Mouse (Mus musculus) kidney, adult 2 months (tissue): ENCODE measurements at regions not wholly inside any gene's neighbourhood (a gene's known extent, or its start where the extent isn't known, plus 50 kb on each side); places are given as distances from the start of the nearest gene placed in this dataset.

ENCODE experiments used
- DNase-seq: peaks from one replicate; pipeline ENCODE4 v3.0.0; 2021
- H3K27ac ChIP-seq: fragments of 200-500 bp; 2 replicates; pipeline ENCODE4 v1.5.1; 2012; ENCODE audit warnings: low read depth, low read length, control low read depth, inconsistent platforms; ENCODE audit not compliant: insufficient read depth
- H3K27me3 ChIP-seq: fragments of 200-500 bp; replicated peaks from 2 replicates; pipeline ENCODE4 v1.6.1; 2012; ENCODE audit warnings: mild to moderate bottlenecking, moderate library complexity, low read length, inconsistent platforms; ENCODE audit not compliant: control insufficient read depth, insufficient read depth
- H3K36me3 ChIP-seq: fragments of 200-500 bp; 2 replicates; pipeline ENCODE4 v1.6.1; 2012; ENCODE audit warnings: mild to moderate bottlenecking, moderate library complexity, low read length, inconsistent platforms; ENCODE audit not compliant: control insufficient read depth, insufficient read depth
- H3K4me1 ChIP-seq: fragments of 200-500 bp; 2 replicates; pipeline ENCODE4 v1.6.1; 2011; ENCODE audit warnings: low read length; ENCODE audit not compliant: control insufficient read depth, insufficient read depth
- H3K4me3 ChIP-seq: fragments of 200-500 bp; 2 replicates; pipeline ENCODE4 v1.5.1; 2011; ENCODE audit warnings: mild to moderate bottlenecking, low read depth, low read length, control low read depth; ENCODE audit not compliant: insufficient read depth
- CTCF ChIP-seq: fragments of 200-500 bp; conservative IDR thresholded peaks from 2 replicates; pipeline ENCODE4 v1.5.1; 2011; ENCODE audit warnings: low read depth, mild to moderate bottlenecking, control low read depth, low read length, moderate library complexity, mixed read lengths; ENCODE audit not compliant: insufficient read depth, insufficient read length
- POLR2A ChIP-seq: fragments of 200-500 bp; IDR thresholded peaks from one replicate; pipeline ENCODE4 v1.6.1; 2011; ENCODE audit warnings: low read depth, low read length, control low read depth
- WGBS: fragments of 180-500 bp; shearing (Covaris S2); methylation state at CpG from one replicate; pipeline ENCODE4 v1.1.7; 2018; 5-methylcytosine and 5-hydroxymethylcytosine counted together

DNA sequence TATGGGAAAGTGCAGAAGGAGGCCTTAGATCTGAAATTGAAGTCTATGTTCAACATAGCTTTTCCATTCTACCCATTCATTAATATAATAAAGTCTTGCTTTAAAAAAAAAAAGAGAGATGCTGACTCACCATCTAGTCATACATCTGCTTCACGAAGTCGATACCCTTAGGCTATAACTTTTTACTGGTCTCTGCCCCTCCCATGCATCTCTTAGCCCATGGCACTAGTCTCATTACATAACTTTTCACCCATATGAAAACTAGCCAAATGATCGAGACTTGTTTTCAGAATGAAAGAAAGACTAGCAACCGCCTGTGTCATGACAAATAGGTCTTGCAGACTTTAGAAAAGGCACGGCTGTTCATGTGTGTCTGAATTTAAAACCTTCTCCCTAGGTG lies 116.6 kb upstream of the Gdnf start:
- TF ChIP-seq CTCF (no peak), POLR2A (no peak)
- 81% methylated on average over 5 of the region's 5 CpGs for WGBS
- Histone ChIP-seq H3K27ac (no peak overlapping the region), H3K27me3 (no peaks in the 10 kb centered on the region), H3K4me3 (no peak overlapping the region), H3K4me1 (no peaks in the 10 kb centered on the region), H3K36me3 (no peaks in the 10 kb centered on the region)
- no peak for DNase-seq

DNA sequence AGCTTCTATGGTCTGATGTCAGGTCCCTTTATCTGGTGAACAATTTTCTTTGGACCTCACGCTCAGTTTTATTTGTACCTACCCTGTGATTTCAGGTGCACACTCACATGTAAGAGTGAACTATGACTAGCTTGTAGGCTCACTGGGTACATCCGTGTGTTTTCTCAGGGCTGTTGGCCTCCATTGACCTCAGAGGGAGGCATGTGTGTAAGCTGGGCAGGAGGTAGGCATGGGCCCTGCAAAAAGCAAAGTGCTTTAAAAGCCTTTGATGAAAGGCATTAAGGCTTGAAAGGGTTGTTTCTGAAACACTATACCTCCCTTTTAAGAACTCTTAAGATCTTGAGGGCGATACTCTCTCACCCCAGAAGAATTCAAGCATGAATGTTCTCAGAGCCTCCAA lies 112.9 kb upstream of the Gdnf start:
- no peaks in the 10 kb centered on the region for H3K36me3 ChIP-seq
- no peak for DNase-seq
- no peaks in the 10 kb centered on the region for H3K4me1 ChIP-seq
- WGBS = 39% methylated on average over 3 of the region's 3 CpGs
- H3K27ac ChIP-seq = no peak overlapping the region
- no peak for TF ChIP-seq CTCF
- no peak for TF ChIP-seq POLR2A
- no peak overlapping the region for H3K4me3 ChIP-seq
- H3K27me3 ChIP-seq = no peaks in the 10 kb centered on the region

GRCm38 (mm10) chr15:7708836-7709235 lies 101.8 kb upstream of the Gdnf start:
- H3K4me1 ChIP-seq = no peaks in the 10 kb centered on the region
- no peaks in the 10 kb centered on the region for H3K36me3 ChIP-seq
- no peak overlapping the region for H3K27ac ChIP-seq
- H3K4me3 ChIP-seq = no peak overlapping the region
- TF ChIP-seq CTCF (no peak), POLR2A (no peak)
- 85% methylated on average over 5 of the region's 5 CpGs for WGBS
- no peak for DNase-seq
- no peaks in the 10 kb centered on the region for H3K27me3 ChIP-seq

DNA sequence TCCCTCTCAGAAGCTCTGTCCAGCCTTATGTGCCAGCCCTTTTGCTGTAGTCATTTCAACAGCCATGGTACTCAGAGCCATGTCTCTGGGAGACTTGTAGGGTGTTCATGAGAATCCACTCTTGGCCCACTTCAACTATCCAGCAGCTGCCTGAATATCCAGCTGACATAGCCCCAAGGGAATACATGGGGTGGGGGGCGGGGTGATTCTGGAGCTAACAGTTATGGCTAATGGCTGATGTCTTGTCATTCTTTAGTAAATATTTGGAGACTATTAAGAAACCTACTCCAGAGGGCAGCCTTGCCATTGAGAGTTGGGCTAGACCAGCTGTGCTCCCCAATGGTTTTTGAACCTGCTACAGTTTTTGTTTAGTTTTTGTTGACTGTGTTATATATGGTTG lies 96.0 kb upstream of the Gdnf start:
- H3K4me1 ChIP-seq = no peaks in the 10 kb centered on the region
- DNase-seq = no peak
- H3K27ac ChIP-seq = no peak overlapping the region
- H3K27me3 ChIP-seq = no peaks in the 10 kb centered on the region
- no peaks in the 10 kb centered on the region for H3K36me3 ChIP-seq
- 88% methylated on average over 1 of the region's 1 CpGs for whole genome bisulfite sequencing
- H3K4me3 ChIP-seq = no peak overlapping the region
- TF ChIP-seq CTCF (no peak), POLR2A (no peak)

DNA sequence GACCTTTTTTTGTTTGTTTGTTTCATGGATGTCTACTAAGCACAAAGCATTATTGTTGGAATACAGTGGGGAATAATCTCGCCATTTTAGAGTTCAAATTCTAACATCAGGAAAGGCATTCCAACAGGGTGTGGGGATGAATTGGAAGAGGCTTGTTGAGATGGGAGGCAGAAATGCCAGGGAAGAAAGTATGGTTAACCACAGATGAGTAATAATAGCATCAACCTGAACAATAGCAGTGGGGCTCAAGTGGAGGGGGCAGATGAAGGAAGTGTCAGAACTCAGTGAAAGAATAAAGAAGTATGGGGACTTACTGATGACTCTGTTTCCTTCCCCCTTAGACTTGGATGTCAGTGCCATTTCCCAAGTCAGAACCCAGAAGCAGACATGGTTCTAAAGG lies 94.5 kb upstream of the Gdnf start:
- no peak overlapping the region for H3K4me3 ChIP-seq
- DNase-seq = no peak
- H3K36me3 ChIP-seq = no peaks in the 10 kb centered on the region
- no peak for TF ChIP-seq POLR2A
- TF ChIP-seq CTCF = no peak
- no peak overlapping the region for H3K27ac ChIP-seq
- no peaks in the 10 kb centered on the region for H3K27me3 ChIP-seq
- no peaks in the 10 kb centered on the region for H3K4me1 ChIP-seq
- 76% methylated on average over 1 of the region's 1 CpGs for WGBS

DNA sequence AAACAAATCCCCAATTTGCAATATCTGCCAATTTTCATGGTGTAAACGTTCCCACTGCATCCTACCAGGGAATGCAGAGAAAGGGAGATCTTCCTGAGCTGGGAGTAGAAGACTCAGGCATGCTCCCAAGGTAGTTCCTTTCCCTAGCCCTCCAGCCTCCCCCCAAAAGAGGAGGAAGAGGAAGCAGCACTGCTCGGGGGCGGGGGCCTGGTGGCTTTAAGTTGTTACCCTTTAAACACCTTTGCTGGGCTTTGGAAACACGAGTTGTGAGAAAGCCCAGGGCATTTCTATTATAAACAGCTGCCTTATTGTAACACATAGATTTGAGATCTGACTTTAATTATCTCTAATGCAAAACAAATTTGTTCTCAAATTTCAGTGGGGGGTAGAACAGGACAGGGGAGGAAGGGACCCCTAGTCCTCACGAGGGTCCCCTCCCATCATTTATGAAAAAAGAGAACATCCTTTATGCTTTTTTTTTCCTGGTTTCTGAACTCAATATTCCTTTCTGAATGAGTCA lies 87.4 kb upstream of the Gdnf start:
- no peaks in the 10 kb centered on the region for H3K36me3 ChIP-seq
- 31% methylated on average over 5 of the region's 5 CpGs for WGBS

DNA sequence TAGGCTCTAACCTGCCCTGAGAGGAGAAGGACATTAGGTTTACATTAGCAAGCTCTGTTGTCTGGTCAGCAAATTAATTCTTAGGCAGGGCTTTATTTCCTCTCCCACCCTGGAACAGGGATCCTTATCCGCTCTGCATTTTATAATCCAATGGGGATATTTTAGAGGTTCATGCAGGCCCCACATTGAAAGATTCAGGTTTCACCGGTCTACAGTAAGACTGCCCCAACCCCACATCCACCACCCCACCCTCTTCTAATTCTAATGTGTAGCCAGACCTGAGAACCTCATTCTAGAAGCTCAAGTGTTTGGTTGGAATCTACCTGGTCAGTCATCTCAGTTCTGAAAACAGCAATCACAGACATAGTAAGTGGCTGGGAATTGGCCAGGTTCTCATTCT lies 86.9 kb upstream of the Gdnf start:
- Histone ChIP-seq H3K36me3 (no peaks in the 10 kb centered on the region), H3K27ac (no peak overlapping the region), H3K27me3 (no peaks in the 10 kb centered on the region), H3K4me1 (no peaks in the 10 kb centered on the region), H3K4me3 (no peak overlapping the region)
- 86% methylated on average over 2 of the region's 2 CpGs for WGBS
- DNase-seq = no peak
- TF ChIP-seq POLR2A (no peak), CTCF (no peak)

More for the DNA sequence above, 87.4 kb upstream of the Gdnf start:
- H3K4me1 ChIP-seq = no peaks in the 10 kb centered on the region
- H3K27me3 ChIP-seq = no peaks in the 10 kb centered on the region
- DNase-seq = no peak
- TF ChIP-seq POLR2A (no peak), CTCF (no peak)
- H3K27ac ChIP-seq = no peak overlapping the region
- H3K4me3 ChIP-seq = no peak overlapping the region

DNA sequence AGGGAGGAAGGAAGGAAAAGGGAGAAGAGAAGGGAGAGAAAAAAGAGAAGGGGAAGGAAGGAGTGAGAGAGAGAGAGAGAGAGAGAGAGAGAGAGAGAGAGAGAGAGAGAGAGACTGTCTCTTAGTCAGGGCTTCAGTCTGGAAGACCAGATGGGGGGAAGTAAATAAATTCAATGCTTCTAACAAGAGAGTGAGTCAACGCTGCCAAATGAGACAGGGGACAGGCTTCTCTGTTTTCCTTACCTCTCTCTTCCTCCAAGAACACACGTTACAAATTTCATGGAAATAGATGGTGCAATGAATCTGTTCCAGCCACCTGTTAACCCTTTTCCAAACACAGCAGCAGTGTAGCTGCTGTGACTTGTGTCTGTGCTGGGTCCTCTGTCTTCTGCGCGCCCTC lies 85.1 kb upstream of the Gdnf start:
- no peak overlapping the region for H3K4me3 ChIP-seq
- no peaks in the 10 kb centered on the region for H3K27me3 ChIP-seq
- 64% methylated on average over 4 of the region's 4 CpGs for WGBS
- no peaks in the 10 kb centered on the region for H3K4me1 ChIP-seq
- no peak for TF ChIP-seq POLR2A
- no peak for TF ChIP-seq CTCF
- no peak for DNase-seq
- no peaks in the 10 kb centered on the region for H3K36me3 ChIP-seq
- H3K27ac ChIP-seq = no peak overlapping the region
